ENCODE assay signal across 8 mouse cellular contexts in the genomic region with DNA sequence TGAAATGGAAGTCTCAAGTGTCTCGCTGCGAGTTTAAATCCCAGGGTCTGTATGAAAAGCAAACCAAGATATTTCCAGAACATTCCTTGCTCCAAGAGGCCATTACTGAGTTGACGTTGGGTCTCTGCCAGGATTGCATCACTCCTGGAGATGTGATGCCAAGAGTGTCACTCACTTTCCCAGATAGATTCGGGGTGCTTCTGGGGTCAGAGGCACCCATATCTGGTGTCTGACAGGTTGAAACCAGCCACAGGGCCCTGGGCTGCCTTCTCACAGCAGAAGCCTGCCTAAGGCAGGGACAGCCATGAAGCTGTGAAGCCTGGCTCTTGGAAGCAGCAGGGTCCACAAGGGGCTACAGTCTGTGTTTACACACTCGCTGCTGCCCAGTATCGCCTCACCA. TPM values are rescaled to one million over a fixed set of nuclear protein-coding genes. Genes with fewer than 3 reads are reported as not detected.
A peak's percentile ranks its signal among the peaks of the same experiment; 100 is the strongest.
DNase-seq lines count a peak whose midpoint lies in the region; ATAC-seq and TF ChIP-seq lines count a peak whose summit lies in the region.

No protein-coding gene starts in this region.

- peak; percentile 75 for ATAC-seq in lung, postnatal 0 days

- no peak for TF ChIP-seq CTCF in lung, postnatal 0 days (IDR thresholded peaks at IDR 0.05)

- no peaks in the 10 kb centered on the region for H3K27me3 ChIP-seq in lung, postnatal 0 days (replicated peaks; ENCODE audit: insufficient read depth, low read length)

- no peak overlapping the region for H3K9ac ChIP-seq in lung, postnatal 0 days (replicated peaks; ENCODE audit: low read depth)

- WGBS in lung, postnatal 0 days, result 26% methylated on average over 6 of the region's 6 CpGs

- peak; percentile 31 for DNase-seq in cerebellum, adult 8-10 months
- DNase-seq in cerebellum, postnatal 36 days, result no peak
- peak; percentile 56 for DNase-seq in adrenal gland, postnatal 25 days
- DNase-seq in heart, postnatal 14 days, result peak; percentile 58 to 65
- DNase-seq in lung, postnatal 0 days (ENCODE audit: low spot score), result peak; percentile 85
- no peak for DNase-seq in frontal cortex, postnatal 10 days (ENCODE audit: low spot score in 2 of 2)
- no peak for DNase-seq in thymus, postnatal 4 days
- DNase-seq in layer of hippocampus, postnatal 10 days (ENCODE audit: low spot score in 2 of 2), result no peak

- H3K4me3 ChIP-seq in lung, postnatal 0 days (ENCODE audit: low read depth, low read length), result no peak overlapping the region

- 0 out of 2 replicates have a peak overlapping the region, but pooled peaks have one; percentile 5 for H3K4me2 ChIP-seq in lung, postnatal 0 days (replicated peaks; ENCODE audit: low read depth, low read length)

- no peaks in the 10 kb centered on the region for H3K36me3 ChIP-seq in lung, postnatal 0 days (ENCODE audit: insufficient read depth, low read length)

- peak overlapping the region; percentile 92 for H3K27ac ChIP-seq in lung, postnatal 0 days (ENCODE audit: low read length)

- intact Hi-C loops in heart, postnatal 14 days (cut with DNase I), result no loop called here

- H3K4me1 ChIP-seq in lung, postnatal 0 days (ENCODE audit: insufficient read depth, low read depth, low read length), result peaks cover 23% of the 10 kb centered on the region

- TF ChIP-seq EP300 in lung, postnatal 0 days (IDR thresholded peaks at IDR 0.05), result peak; percentile 64

- H3K9me3 ChIP-seq in lung, postnatal 0 days (ENCODE audit: low read length), result no peaks in the 10 kb centered on the region

RNA-seq across cellular contexts. Expression of a gene that starts 24.9 kb away (rescaled TPM):
- total RNA-seq in adrenal gland, postnatal 25 days (2021), result 56.5 and 65.6 TPM in 2 replicates
- 10 to 100 TPM; 28.5 to 35.0 TPM for total RNA-seq in heart, postnatal 14 days (2021)
- 31.8 and 32.5 TPM in 2 replicates for polyA plus RNA-seq in lung, postnatal 0 days (2015; fragmentation: Nextera tagmentation; extraction: Ambion mirVana)
- 10 to 100 TPM; 42.3 to 45.2 TPM for total RNA-seq in layer of hippocampus, postnatal 10 days (2021)

Comparison
In these comparisons a context has a peak if more than half of its experiments do, and no peak if none do; other contexts are left out.
1. DNase-seq: peak in cerebellum, adult 8-10 months (single experiment), adrenal gland, postnatal 25 days (single experiment), heart, postnatal 14 days (2 of 2) and lung, postnatal 0 days (single experiment); none in cerebellum, postnatal 36 days (0 of 2), frontal cortex, postnatal 10 days (0 of 2), thymus, postnatal 4 days (single experiment) and layer of hippocampus, postnatal 10 days (0 of 2).